Mouse (Mus musculus) ES-E14 (cell line): ENCODE data around the gene Tmem88b.
A peak's percentile ranks its signal among the peaks of the same experiment; 100 is the strongest.

Experiments
- CHD2 ChIP-seq: IDR thresholded peaks from 2 replicates; pipeline ENCODE4 v1.6.1; 2014; ENCODE audit warnings: mild to moderate bottlenecking, low read depth, low read length, inconsistent platforms
- ZNF384 ChIP-seq: IDR thresholded peaks from 2 replicates; pipeline ENCODE4 v1.6.1; 2012; ENCODE audit warnings: low read depth, low read length, inconsistent platforms

- TF ChIP-seq ZNF384, result no peak
- peak; percentile 73 for TF ChIP-seq CHD2
Measured at GRCm38 (mm10) chr4:155833836-155834235, 48.2 kb upstream of the Tmem88b start.
